Mouse (Mus musculus): ENCODE measurements around the gene Ubc. TPM values are rescaled to one million over a fixed set of nuclear protein-coding genes. Genes with fewer than 3 reads are reported as not detected.

Ubc gene
- polyA plus RNA-seq, 1 experiment: 848 TPM

DNA sequence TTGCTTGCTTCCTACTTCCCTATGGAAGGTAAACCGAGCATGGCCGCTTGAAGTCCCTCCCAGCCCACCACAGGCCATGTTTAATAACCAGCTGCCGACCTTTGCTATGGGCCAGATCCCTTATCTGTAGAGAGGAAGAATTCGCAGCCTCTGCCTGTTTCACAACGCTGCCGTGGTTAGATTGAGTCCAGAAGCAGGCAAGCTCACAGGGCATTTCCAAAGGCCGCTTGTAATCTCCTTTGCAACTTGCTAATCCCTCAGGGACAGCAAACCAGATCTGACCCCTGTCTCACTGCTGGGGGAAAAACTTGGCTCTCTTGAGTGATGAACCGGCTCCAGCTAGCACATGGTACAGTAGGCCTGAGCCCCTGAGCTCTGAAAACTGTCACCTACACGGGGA, 53.0 kb downstream of the Ubc start:
- Histone ChIP-seq H3K4me1 (ENCODE audit: control insufficient read depth, insufficient read depth, insufficient read length, low read length) (peaks cover 11% of the 10 kb centered on the region), H3K27ac (ENCODE audit: insufficient read depth, low read depth, low read length) (no peak overlapping the region), H3K36me3 (ENCODE audit: control insufficient read depth, insufficient read depth, low read length) (no peaks in the 10 kb centered on the region), H3K4me3 (ENCODE audit: low read depth, low read length) (no peak overlapping the region), H3K27me3 (ENCODE audit: control insufficient read depth, insufficient read depth, low read length) (peaks cover 19% of the 10 kb centered on the region)
- WGBS: 27% methylated on average over 9 of the region's 9 CpGs
- no peak for TF ChIP-seq CTCF (IDR thresholded peaks at IDR 0.05; ENCODE audit: extremely low read depth, insufficient read length, insufficient replicate concordance, low read depth, low read length)
- TF ChIP-seq POLR2A (IDR thresholded peaks at IDR 0.05; ENCODE audit: low read depth, low read length): no peak

Other genes with a start within 250 kb of the Ubc start
- gene Ncor2, start 211.0 kb downstream of the Ubc start, polyA plus RNA-seq (2012; rRNA removed): 43.2 and 49.9 TPM in 2 replicates
- gene Scarb1, start 49.1 kb downstream of the Ubc start, polyA plus RNA-seq (2012; rRNA removed): 19.4 and 70.2 TPM in 2 replicates
- 0.08 and 0.15 TPM in 2 replicates for gene Gm10382, start 880 bp downstream of the Ubc start, polyA plus RNA-seq (2012; rRNA removed)
- 10.1 and 13.2 TPM in 2 replicates for gene Dhx37, start 43.9 kb upstream of the Ubc start, polyA plus RNA-seq (2012; rRNA removed)
- gene Bri3bp, start 51.4 kb upstream of the Ubc start, polyA plus RNA-seq (2012; rRNA removed): 28.5 and 33.5 TPM in 2 replicates
- gene Aacs, start 85.6 kb upstream of the Ubc start, polyA plus RNA-seq (2012; rRNA removed): 23.9 and 37.6 TPM in 2 replicates
- 0.06 TPM in 1 of 2 replicates, not detected in the other for gene Tmem132b, start 141.6 kb upstream of the Ubc start, polyA plus RNA-seq (2012; rRNA removed)

All from small intestine, adult 2 months (tissue).